Mouse (Mus musculus) cortical plate, adult 2 months (tissue): ENCODE measurements around the gene Ctnnb1.

ENCODE experiments used
- CTCF ChIP-seq: fragments of 200-500 bp; IDR thresholded peaks from 2 replicates; pipeline ENCODE4 v1.5.1; 2011; ENCODE audit warnings: mild to moderate bottlenecking, control low read depth, low read length; ENCODE audit not compliant: insufficient read depth; ENCODE audit errors: extremely low read depth
- POLR2A ChIP-seq: fragments of 200-500 bp; IDR thresholded peaks from 2 replicates; pipeline ENCODE4 v1.6.1; 2011; ENCODE audit warnings: mild to moderate bottlenecking, low read length, control low read depth; ENCODE audit not compliant: insufficient read depth; ENCODE audit errors: extremely low read depth

GRCm38 (mm10) chr9:120964224-120964623 is 35.2 kb downstream of the Ctnnb1 start:
- TF ChIP-seq CTCF (no peak), POLR2A (no peak)
